Mouse (Mus musculus) midbrain, embryonic 16.5 days (tissue): ENCODE measurements around the gene Irgq. TPM values are rescaled to one million over a fixed set of nuclear protein-coding genes. Genes with fewer than 3 reads are reported as not detected.
"Not testable (repeated sequence)": the region's sequence is repeated elsewhere in the genome, so short reads cannot be mapped to it uniquely, and the experiment has no call there.

Experiments used
- ATAC-seq: fragments of 200-750 bp; cut with Nextera tagmentation; 2 replicates; pipeline ENCODE4 v1.8.0; 2017; ENCODE audit warnings: moderate TSS enrichment
- H3K27ac ChIP-seq: fragments of 300-500 bp; sonication (generic); 2 replicates; pipeline ENCODE4 v1.5.1; 2014; ENCODE audit warnings: mild to moderate bottlenecking, low read length, mixed read lengths
- H3K27me3 ChIP-seq: fragments of 300-500 bp; sonication (generic); 2 replicates; pipeline ENCODE4 v1.6.1; 2014; ENCODE audit warnings: low read depth, low read length, mixed read lengths; ENCODE audit not compliant: control insufficient read depth, insufficient read depth
- H3K36me3 ChIP-seq: fragments of 300-500 bp; sonication (generic); 2 replicates; pipeline ENCODE4 v1.6.1; 2014; ENCODE audit warnings: mild to moderate bottlenecking, low read length, moderate library complexity, mixed read lengths; ENCODE audit not compliant: control insufficient read depth, insufficient read depth
- H3K4me1 ChIP-seq: fragments of 300-500 bp; sonication (generic); 2 replicates; pipeline ENCODE4 v1.6.1; 2014; ENCODE audit warnings: mild to moderate bottlenecking, low read length, mixed read lengths; ENCODE audit not compliant: control insufficient read depth, insufficient read depth
- H3K4me2 ChIP-seq: fragments of 300-500 bp; sonication (generic); 2 replicates; pipeline ENCODE4 v1.6.1; 2014; ENCODE audit warnings: mild to moderate bottlenecking, low read length, mixed read lengths
- H3K4me3 ChIP-seq: fragments of 300-500 bp; sonication (generic); 2 replicates; pipeline ENCODE4 v1.5.1; 2014; ENCODE audit warnings: low read depth, mild to moderate bottlenecking, low read length, moderate library complexity, mixed read lengths
- H3K9ac ChIP-seq: fragments of 300-500 bp; sonication (generic); 2 replicates; pipeline ENCODE4 v1.6.1; 2014; ENCODE audit warnings: low read depth, low read length, mixed read lengths
- H3K9me3 ChIP-seq: fragments of 300-500 bp; sonication (generic); replicated peaks from 2 replicates; pipeline ENCODE4 v1.6.1; 2014; ENCODE audit warnings: mild to moderate bottlenecking, low read length, mixed read lengths; ENCODE audit not compliant: control insufficient read depth, poor library complexity, severe bottlenecking
- WGBS: fragments of 180-500 bp; shearing (Covaris S2); extraction: QIAGEN DNeasy Blood & Tissue Kit; methylation state at CpG from one replicate; pipeline ENCODE4 v1.1.7; 2014; 5-methylcytosine and 5-hydroxymethylcytosine counted together
- polyA plus RNA-seq: library from polyadenylated mRNA; unstranded; fragments of >200 nt; fragmentation: Nextera tagmentation; extraction: Ambion mirVana; gene quantifications from 2 replicates; pipeline ENCODE4 v1.2.1, GENCODE M21; 2015

The Irgq gene
- polyA plus RNA-seq: 26.3 and 26.9 TPM in 2 replicates

DNA sequence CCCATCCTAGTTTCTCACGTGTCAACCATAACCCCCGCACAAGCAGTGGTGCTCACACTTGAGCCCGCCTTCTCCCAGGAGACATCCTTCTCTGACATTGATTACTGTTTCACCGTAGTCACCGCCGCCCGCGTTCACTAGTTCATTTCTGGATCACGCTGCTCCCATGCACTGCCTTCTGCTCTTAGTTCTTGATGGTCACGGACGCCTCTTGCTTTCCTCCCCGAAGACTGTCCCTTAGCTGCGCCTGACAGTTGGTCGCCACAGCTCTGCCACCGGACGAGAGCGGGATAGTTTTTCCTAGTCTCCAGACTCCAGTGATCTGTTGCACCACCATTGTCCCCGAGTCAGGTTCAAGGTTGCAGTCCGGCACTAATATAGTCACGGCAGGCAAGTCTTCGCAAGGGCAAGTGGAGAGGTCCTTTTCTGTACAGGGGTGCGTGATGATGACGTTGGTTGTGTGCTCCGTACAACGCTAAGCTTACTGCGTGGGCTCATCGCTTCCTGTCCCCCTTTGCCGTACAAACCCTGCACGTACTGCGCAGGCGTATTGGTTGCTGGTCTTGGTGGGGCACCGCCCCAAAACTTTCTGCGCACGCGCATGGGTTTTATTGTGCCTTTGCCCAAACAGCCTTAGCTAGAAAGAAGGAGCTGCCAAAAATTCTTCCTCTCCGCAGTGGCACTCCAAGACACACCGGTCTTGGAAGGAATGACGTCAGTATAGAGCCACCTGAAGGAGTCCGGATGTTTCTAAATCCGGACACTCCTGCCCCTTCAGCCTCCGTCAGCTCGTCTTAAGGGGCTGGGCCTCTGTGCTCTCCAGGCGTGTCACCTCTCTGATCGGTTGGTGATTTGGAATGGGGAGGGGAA, at the start of gene Irgq:
TSS of gene Irgq (plus strand) at position 628 of the 870 bp plus-strand sequence.
- peaks cover 33% of the 10 kb centered on the region for H3K4me1 ChIP-seq
- peaks cover 16% of the 10 kb centered on the region for H3K36me3 ChIP-seq

DNA sequence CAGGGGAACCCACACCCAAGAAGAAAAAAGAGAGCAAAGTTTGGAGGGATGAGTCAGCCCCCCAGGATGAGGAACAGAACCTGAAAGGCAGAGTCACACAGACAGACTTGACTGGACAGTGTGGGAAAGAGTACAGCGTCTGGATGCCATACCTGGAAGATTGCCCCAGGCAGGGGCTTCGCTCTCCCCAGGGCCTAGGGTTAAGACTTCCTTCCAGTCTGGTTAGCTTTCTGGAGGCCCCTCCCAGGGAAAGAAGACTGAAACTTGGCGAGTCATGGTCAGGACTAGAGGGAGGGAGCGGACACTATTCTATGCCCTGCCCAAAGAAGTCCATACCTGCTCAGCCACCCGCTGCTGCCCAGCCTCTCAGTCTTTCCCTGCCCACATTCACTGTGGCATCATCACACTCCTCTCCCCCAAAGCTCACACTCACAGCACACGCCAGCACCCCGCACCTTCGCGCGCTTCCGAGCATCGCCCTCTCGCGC, 49.5 kb upstream of the Irgq start:
- Histone ChIP-seq H3K9ac (peak overlapping the region; percentile 90), H3K4me1 (peaks cover 44% of the 10 kb centered on the region), H3K4me2 (peak overlapping the region; percentile 75), H3K27me3 (no peaks in the 10 kb centered on the region), H3K4me3 (peak overlapping the region; percentile 66), H3K27ac (peak overlapping the region; percentile 87), H3K36me3 (no peaks in the 10 kb centered on the region), H3K9me3 (no peaks in the 10 kb centered on the region)
- ATAC-seq: peak; percentile 72
- 10% methylated on average over 14 of the region's 14 CpGs for WGBS

More for the DNA sequence above, at the start of gene Irgq:
- Histone ChIP-seq H3K27ac (peak within 1 kb of the TSS; percentile 88), H3K4me2 (peak within 1 kb of the TSS; percentile 91), H3K9ac (peak within 1 kb of the TSS; percentile 93), H3K4me3 (peak within 1 kb of the TSS; percentile 55), H3K27me3 (no peaks in the 10 kb centered on the region), H3K9me3 (no peaks in the 10 kb centered on the region)
- under 1% methylated on average over 44 of the region's 44 CpGs for WGBS
- peak; percentile 95 for ATAC-seq

DNA sequence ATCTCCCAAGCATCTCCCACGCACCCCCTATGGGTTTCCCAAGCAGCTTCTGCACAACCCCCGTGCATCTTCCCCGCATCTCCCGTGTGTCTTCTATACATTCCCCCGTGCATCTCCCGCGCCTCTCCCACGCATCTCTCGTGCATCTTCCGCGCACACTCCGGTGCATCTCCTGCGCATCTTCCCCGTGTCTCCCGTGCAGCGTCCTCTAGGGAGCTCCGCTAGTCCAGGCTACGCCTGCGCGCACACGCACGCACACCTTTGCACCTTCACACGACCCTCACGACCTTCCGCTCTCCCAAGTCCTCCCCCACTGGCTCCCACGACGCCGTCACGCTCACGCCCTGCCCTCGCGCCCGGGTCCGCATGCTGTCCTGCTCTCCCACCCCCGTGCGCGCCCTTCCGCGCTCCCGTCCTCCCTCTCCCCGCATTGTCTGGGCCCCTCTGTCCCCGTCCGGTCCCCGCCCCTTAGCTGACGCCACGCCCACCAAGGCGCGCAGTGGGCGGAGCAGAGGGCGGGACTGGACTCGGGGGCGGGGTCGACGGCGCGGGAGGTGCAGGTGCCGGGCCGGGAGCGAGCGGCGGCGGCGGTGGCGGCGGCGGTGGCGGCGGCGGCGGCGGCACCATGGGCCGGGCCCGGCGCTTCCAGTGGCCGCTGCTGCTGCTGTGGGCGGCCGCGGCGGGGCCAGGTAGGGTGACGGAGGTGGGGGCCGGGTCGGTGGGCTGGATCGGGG, 48.8 kb upstream of the Irgq start, which contains the start of gene Cadm4:
TSS of gene Cadm4 (plus strand) at position 550 of the 734 bp plus-strand sequence.
- Histone ChIP-seq H3K27me3 (no peaks in the 10 kb centered on the region), H3K9me3 (no peaks in the 10 kb centered on the region), H3K27ac (peak within 1 kb of the TSS; percentile 87), H3K4me2 (peak within 1 kb of the TSS; percentile 75), H3K4me3 (peak within 1 kb of the TSS; percentile 66), H3K36me3 (no peaks in the 10 kb centered on the region), H3K4me1 (peaks cover 50% of the 10 kb centered on the region), H3K9ac (peak within 1 kb of the TSS; percentile 90)
- whole genome bisulfite sequencing: under 1% methylated on average over 53 of the region's 83 CpGs
- peak; percentile 82 for ATAC-seq

DNA sequence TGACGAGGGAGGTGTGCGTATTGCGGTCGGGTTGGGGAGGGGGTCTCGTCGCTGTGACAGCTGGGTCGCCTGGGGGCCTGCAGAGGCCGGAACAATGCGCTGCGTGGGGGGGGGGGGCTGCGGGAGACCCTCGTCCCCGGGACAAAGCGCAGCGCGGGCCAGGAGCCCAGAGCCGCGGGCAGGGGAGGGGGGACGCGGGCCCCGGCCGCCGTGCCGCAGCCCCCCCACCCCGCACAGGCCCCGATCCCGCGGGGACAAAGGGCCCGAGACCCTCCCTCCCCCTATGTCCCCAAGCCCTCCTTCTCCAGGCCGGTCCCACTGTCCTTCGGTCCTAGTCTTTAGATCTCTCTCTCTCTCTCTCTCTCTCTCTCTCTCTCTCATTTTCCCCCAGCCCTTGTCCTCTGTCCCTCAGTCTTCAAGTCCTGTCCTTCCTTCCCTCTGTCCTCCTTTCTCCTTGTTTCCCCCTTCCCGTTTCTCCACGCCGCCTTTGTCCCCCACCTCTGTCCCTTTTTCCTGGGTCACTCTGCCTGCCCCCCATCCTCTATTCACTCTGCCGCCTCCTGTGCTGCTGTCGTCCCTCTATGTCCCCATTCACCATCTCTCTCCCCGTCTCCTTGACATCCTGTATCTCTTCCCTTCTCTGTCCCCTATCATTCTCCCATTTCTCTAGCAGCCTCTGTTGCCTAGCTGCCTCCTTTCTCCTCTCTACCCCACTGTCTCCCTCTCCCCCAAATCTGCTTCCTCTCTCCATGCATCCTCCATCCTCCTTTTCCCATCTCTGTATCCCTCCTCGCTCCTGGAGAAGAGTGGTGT, 48.1 kb upstream of the Irgq start:
- Histone ChIP-seq H3K36me3 (no peaks in the 10 kb centered on the region), H3K4me2 (peak overlapping the region; percentile 75), H3K9me3 (no peaks in the 10 kb centered on the region), H3K9ac (peak overlapping the region; percentile 90), H3K27ac (peak overlapping the region; percentile 87), H3K27me3 (no peaks in the 10 kb centered on the region), H3K4me1 (peaks cover 56% of the 10 kb centered on the region), H3K4me3 (peak overlapping the region; percentile 66)
- WGBS: 1% methylated on average over 16 of the region's 38 CpGs
- ATAC-seq: peak; percentile 9

DNA sequence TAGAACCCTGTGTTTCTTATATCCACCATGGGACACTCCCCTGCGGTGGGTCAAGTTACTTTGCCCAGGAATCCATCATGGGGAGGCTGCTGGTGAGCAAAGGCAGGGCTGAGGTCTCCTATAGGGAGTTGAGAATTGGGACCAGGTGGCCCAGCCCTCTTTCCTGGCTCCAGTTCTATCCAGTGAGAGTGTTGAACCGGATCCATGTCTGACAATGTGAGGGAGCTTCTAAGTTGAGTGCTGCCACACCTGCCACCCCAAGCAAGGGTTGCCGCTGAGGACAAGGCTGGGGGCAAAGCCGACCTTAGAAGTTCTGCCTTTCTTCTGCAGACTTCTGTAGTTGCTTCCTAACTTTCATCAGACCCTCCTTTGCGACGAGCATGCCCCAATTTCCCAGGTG, 47.2 kb upstream of the Irgq start:
- not testable (repeated sequence) for H3K27ac ChIP-seq, H3K9me3 ChIP-seq, H3K36me3 ChIP-seq, ATAC-seq, H3K27me3 ChIP-seq
- Histone ChIP-seq H3K4me3 (peak overlapping the region; percentile 66), H3K4me2 (peak overlapping the region; percentile 75), H3K9ac (peak overlapping the region; percentile 90), H3K4me1 (peaks cover 58% of the 10 kb centered on the region)
- 57% methylated on average over 6 of the region's 6 CpGs for WGBS

DNA sequence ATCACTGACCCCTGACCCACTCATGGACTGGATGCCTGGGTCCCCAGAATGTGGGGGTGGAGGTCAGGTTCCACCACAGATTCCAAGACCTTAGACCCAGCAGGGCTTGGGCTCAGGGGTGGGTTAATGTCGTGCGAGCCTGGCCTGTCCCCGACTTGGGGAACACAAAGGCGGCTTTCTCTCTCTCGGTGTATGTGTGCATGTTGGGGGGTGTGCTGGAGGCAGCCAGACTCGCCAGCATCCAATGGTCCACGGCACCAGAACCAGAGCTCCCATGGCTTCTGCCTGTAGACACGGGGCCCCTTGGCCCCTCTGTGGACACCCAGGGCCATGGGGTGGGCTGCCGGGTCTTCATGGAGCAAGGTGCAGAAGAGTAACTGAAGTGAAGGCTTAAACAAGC, 45.0 kb upstream of the Irgq start:
- 76% methylated on average over 9 of the region's 9 CpGs for WGBS
- Histone ChIP-seq H3K9me3 (no peaks in the 10 kb centered on the region), H3K27me3 (no peaks in the 10 kb centered on the region), H3K4me2 (peak overlapping the region; percentile 67), H3K27ac (peak overlapping the region; percentile 77), H3K4me1 (peaks cover 54% of the 10 kb centered on the region), H3K9ac (peak overlapping the region; percentile 72), H3K4me3 (peak overlapping the region; percentile 35), H3K36me3 (no peaks in the 10 kb centered on the region)
- no peak for ATAC-seq

DNA sequence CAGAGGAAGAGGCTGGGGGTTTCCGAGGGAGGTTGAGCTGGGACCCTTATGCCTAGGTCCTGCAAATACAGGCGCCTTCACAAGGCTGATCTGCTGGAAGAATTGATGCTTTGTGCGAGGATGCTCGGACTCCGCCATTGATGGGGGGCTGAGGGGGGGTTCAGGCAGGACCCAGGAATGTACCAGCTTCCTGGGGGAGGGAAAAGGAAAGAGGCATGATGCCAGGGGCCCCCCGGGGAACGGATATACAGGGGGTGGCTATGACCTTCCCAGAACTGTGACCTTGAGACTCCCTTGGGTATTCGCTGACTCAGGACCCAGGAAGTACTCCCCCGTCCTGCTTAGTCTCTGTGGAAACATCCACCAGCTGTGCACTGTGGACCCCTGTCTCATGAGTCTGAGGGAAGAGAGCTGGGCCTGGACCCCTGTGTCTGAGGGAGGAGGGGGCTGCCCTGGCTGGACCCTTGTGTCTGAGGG, 43.8 kb upstream of the Irgq start:
- H3K27me3 ChIP-seq: no peaks in the 10 kb centered on the region

DNA sequence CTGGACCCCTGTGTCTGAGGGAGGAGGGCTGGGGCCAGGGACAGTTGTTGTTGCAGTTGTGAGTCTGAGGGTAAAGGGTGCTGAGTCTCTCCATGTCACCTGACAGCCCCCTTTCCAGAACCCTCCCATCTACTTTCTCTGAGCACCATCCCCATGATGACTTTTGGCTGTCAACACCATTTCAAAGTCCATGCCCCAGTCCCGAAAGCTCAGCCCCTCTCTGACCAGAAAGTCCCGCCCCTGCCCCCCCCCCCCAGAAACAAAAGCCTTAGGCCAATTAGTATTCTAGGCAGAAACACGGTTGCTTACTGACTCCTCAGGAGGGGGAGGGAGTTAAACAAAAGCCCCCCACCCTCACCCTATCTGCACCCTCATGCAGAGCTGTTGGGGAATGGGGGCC, 43.1 kb upstream of the Irgq start:
- H3K9me3 ChIP-seq: no peaks in the 10 kb centered on the region
- no peaks in the 10 kb centered on the region for H3K27me3 ChIP-seq
- no peaks in the 10 kb centered on the region for H3K36me3 ChIP-seq
- H3K4me2 ChIP-seq: peak overlapping the region; percentile 67; the same call in 1 of the 2 replicates
- H3K9ac ChIP-seq: peak overlapping the region; percentile 72
- H3K27ac ChIP-seq: peak overlapping the region; percentile 77
- 42% methylated on average over 3 of the region's 3 CpGs for WGBS
- peaks cover 47% of the 10 kb centered on the region for H3K4me1 ChIP-seq
- no peak for ATAC-seq
- H3K4me3 ChIP-seq: no peak overlapping the region; the same call in 1 of the 2 replicates

More for the DNA sequence above, 43.8 kb upstream of the Irgq start:
- Histone ChIP-seq H3K9me3 (no peaks in the 10 kb centered on the region), H3K9ac (peak overlapping the region; percentile 72), H3K4me2 (peak overlapping the region; percentile 67), H3K36me3 (no peaks in the 10 kb centered on the region), H3K4me3 (peak overlapping the region; percentile 35), H3K4me1 (peaks cover 47% of the 10 kb centered on the region), H3K27ac (peak overlapping the region; percentile 77)
- ATAC-seq: 0 out of 2 replicates have a peak, but pooled peaks have one; percentile 29
- WGBS: 38% methylated on average over 9 of the region's 9 CpGs
